12 mouse cellular contexts compared by ENCODE assay signal in genomic region chr11:70583022-70583714, GRCm38 (mm10). TPM values are rescaled to one million over a fixed set of nuclear protein-coding genes. Genes with fewer than 3 reads are reported as not detected.
DNase-seq lines count a peak whose midpoint lies in the region; ATAC-seq and TF ChIP-seq lines count a peak whose summit lies in the region.
"Had no signal": no experiment of that assay in that cellular context is flagged by ENCODE, and none has a peak within 500 bp of the region (broad histone marks: within the 10 kb centered on the region; RNA-seq: fewer than 3 reads in every experiment).

No protein-coding gene starts in this region.

- H3K4me3 ChIP-seq in kidney, embryonic 15.5 days (replicated peaks), result no peak overlapping the region
- H3K4me3 ChIP-seq in CH12.LX (replicated peaks in 1 of 3; ENCODE audit: low read depth in 2 of 3, low read length in 2 of 3, poor library complexity in 1 of 3), result no peak overlapping the region
- no peak overlapping the region for H3K4me3 ChIP-seq in cortical plate, adult 2 months (ENCODE audit: insufficient read depth, low read length)
- H3K4me3 ChIP-seq in limb, embryonic 13.5 days, result no peak overlapping the region
- H3K4me3 ChIP-seq: myocyte had no signal

- TF ChIP-seq EP300 in CH12.LX (IDR thresholded peaks at IDR 0.05; ENCODE audit: low read length), result no peak

- no peaks in the 10 kb centered on the region for H3K27me3 ChIP-seq in kidney, embryonic 15.5 days
- no peaks in the 10 kb centered on the region for H3K27me3 ChIP-seq in CH12.LX (replicated peaks)
- H3K27me3 ChIP-seq in limb, embryonic 13.5 days, result no peaks in the 10 kb centered on the region
- H3K27me3 ChIP-seq: Patski had no signal

- no peak for ATAC-seq in kidney, embryonic 15.5 days (replicated peaks; ENCODE audit: low FRiP score)
- no peak for ATAC-seq in limb, embryonic 13.5 days (ENCODE audit: low FRiP score, low read depth)
- ATAC-seq: Patski had no signal

- in situ Hi-C loops in CH12.LX (cut with MboI; ENCODE audit: low pct_ligation_motif_present, low pct_unique_long_range_greater_than_20kb, low sequenced_read_pairs), result no loop called here

- no peak overlapping the region for H3K9ac ChIP-seq in kidney, embryonic 15.5 days
- H3K9ac ChIP-seq in CH12.LX (ENCODE audit: insufficient read depth, low read depth), result 0 out of 2 replicates have a peak overlapping the region, but pooled peaks have one; percentile 1
- peak overlapping the region; percentile 35; the same call in 1 of the 2 replicates for H3K9ac ChIP-seq in limb, embryonic 13.5 days

- no peak overlapping the region for H3K4me2 ChIP-seq in kidney, embryonic 15.5 days
- peak overlapping the region; percentile 24; the same call in 1 of the 2 replicates for H3K4me2 ChIP-seq in CH12.LX (ENCODE audit: insufficient read depth, low read depth, poor library complexity, severe bottlenecking)
- H3K4me2 ChIP-seq in limb, embryonic 13.5 days (replicated peaks), result no peak overlapping the region

- no peaks in the 10 kb centered on the region for H3K9me3 ChIP-seq in kidney, embryonic 15.5 days (replicated peaks)
- H3K9me3 ChIP-seq in CH12.LX (replicated peaks; ENCODE audit: low read length), result no peaks in the 10 kb centered on the region
- no peaks in the 10 kb centered on the region for H3K9me3 ChIP-seq in limb, embryonic 13.5 days

- peaks cover 66% of the 10 kb centered on the region for H3K4me1 ChIP-seq in kidney, embryonic 15.5 days
- peaks cover 58 to 99% of the 10 kb centered on the region in 2 experiments for H3K4me1 ChIP-seq in CH12.LX (ENCODE audit: control insufficient read depth in 1 of 2, insufficient read depth in 2 of 2)
- H3K4me1 ChIP-seq in cortical plate, adult 2 months (ENCODE audit: control insufficient read depth, insufficient read depth, low read length), result peaks cover 51% of the 10 kb centered on the region
- H3K4me1 ChIP-seq in limb, embryonic 13.5 days, result peaks cover 78% of the 10 kb centered on the region

- no peak for TF ChIP-seq CTCF in CH12.LX (conservative IDR thresholded peaks at IDR 0.05 in 1 of 2, IDR thresholded peaks at IDR 0.05 in 1 of 2; ENCODE audit: low read depth in 2 of 2, low read length in 2 of 2)
- no peak for TF ChIP-seq CTCF in cortical plate, adult 2 months (IDR thresholded peaks at IDR 0.05; ENCODE audit: extremely low read depth, insufficient read depth, low read length)

- no peak for TF ChIP-seq POLR2A in CH12.LX (IDR thresholded peaks at IDR 0.05; ENCODE audit: low read depth, low read length)
- no peak for TF ChIP-seq POLR2A in cortical plate, adult 2 months (IDR thresholded peaks at IDR 0.05; ENCODE audit: extremely low read depth, insufficient read depth, low read length)

- peaks cover 11% of the 10 kb centered on the region for H3K79me2 ChIP-seq in CH12.LX (replicated peaks; ENCODE audit: control insufficient read depth, extremely low read depth, insufficient read depth, poor library complexity, severe bottlenecking)

- no peak for TF ChIP-seq RAD21 in CH12.LX (IDR thresholded peaks at IDR 0.05; ENCODE audit: low read depth, low read length)

- no peak for DNase-seq in kidney, adult 8-10 months
- no peak for DNase-seq in CH12.LX (ENCODE audit: extremely low read depth)
- DNase-seq in ovary, postnatal 10 days (ENCODE audit: low spot score), result no peak
- no peak for DNase-seq in urinary bladder, postnatal 14 days (ENCODE audit: low spot score)
- DNase-seq in right cerebral cortex, postnatal 36 days (ENCODE audit: low spot score in 2 of 2), result no peak
- DNase-seq: cerebellum, adult 11-12 months had no signal

- H3K36me3 ChIP-seq in kidney, embryonic 15.5 days, result no peaks in the 10 kb centered on the region
- H3K36me3 ChIP-seq in CH12.LX (replicated peaks in 1 of 2; ENCODE audit: control insufficient read depth in 1 of 2, insufficient read depth in 1 of 2, low read length in 1 of 2), result peaks cover 0 to 24% of the 10 kb centered on the region in 2 experiments
- peaks cover 3% of the 10 kb centered on the region; the same call in 1 of the 2 replicates for H3K36me3 ChIP-seq in limb, embryonic 13.5 days

- H3K27ac ChIP-seq in kidney, embryonic 15.5 days, result peak overlapping the region; percentile 62
- H3K27ac ChIP-seq in CH12.LX (ENCODE audit: insufficient read depth, low read depth), result peak overlapping the region; percentile 63
- H3K27ac ChIP-seq in cortical plate, adult 2 months (ENCODE audit: insufficient read depth, low read length), result peak overlapping the region; percentile 74
- peak overlapping the region; percentile 72 for H3K27ac ChIP-seq in limb, embryonic 13.5 days

- 59% methylated on average over 6 of the region's 6 CpGs for WGBS in kidney, embryonic 15.5 days
- 48% methylated on average over 6 of the region's 6 CpGs for whole genome bisulfite sequencing in limb, embryonic 13.5 days

- dilution Hi-C loops in CH12.LX (cut with MboI; ENCODE audit: extremely low pct_ligation_motif_present, extremely low pct_unique_long_range_greater_than_20kb, low sequenced_read_pairs), result no loop called here

TF ChIP-seq in CH12.LX, 34 proteins besides CTCF, POLR2A, EP300 and RAD21:
- TF ChIP-seq RCOR1 (conservative IDR thresholded peaks at IDR 0.05; ENCODE audit: low read depth, low read length) (0 out of 2 replicates have a peak, but pooled peaks have one; percentile 38), GABPA (IDR thresholded peaks at IDR 0.05; ENCODE audit: insufficient replicate concordance, low read depth, low read length) (no peak)

RNA-seq across cellular contexts. Expression of gene Mink1, which starts 20.5 kb away (rescaled TPM):
- polyA plus RNA-seq in kidney, embryonic 15.5 days (2015; fragmentation: Nextera tagmentation; extraction: Ambion mirVana), result 14.8 and 15.8 TPM in 2 replicates
- total RNA-seq in CH12.LX (2012; rRNA removed) (24.3 and 31.2 TPM in 2 replicates), CH12.LX (2014; rRNA removed) (11.6 and 15.0 TPM in 2 replicates)
- 79.8 and 82.8 TPM in 2 replicates for polyA plus RNA-seq in CH12.LX (2012; ENCODE audit: insufficient read length, low read depth)
- polyA plus RNA-seq in cortical plate, adult 2 months (2012; rRNA removed), result 318 and 325 TPM in 2 replicates
- polyA plus RNA-seq in limb, embryonic 13.5 days (2015; fragmentation: Nextera tagmentation; extraction: Ambion mirVana), result 14.1 and 15.5 TPM in 2 replicates

RNA-seq across cellular contexts. Expression of gene 4930544D05Rik, which starts 32.5 kb away (rescaled TPM):
- not detected in 2 replicates for polyA plus RNA-seq in kidney, embryonic 15.5 days (2015; fragmentation: Nextera tagmentation; extraction: Ambion mirVana)
- total RNA-seq in CH12.LX (2012; rRNA removed), result 0.17 TPM in 1 of 2 replicates, not detected in the other
- not detected in 2 replicates for total RNA-seq in CH12.LX (2014; rRNA removed)
- not detected in 2 replicates for polyA plus RNA-seq in CH12.LX (2012; ENCODE audit: insufficient read length, low read depth)
- not detected in 2 replicates for polyA plus RNA-seq in cortical plate, adult 2 months (2012; rRNA removed)
- polyA plus RNA-seq in limb, embryonic 13.5 days (2015; fragmentation: Nextera tagmentation; extraction: Ambion mirVana), result not detected in 2 replicates
- polyA plus RNA-seq: Patski had no signal

RNA-seq across cellular contexts. Expression of gene Chrne, which starts 35.8 kb away (rescaled TPM):
- 0.27 TPM in 1 of 2 replicates, not detected in the other for polyA plus RNA-seq in kidney, embryonic 15.5 days (2015; fragmentation: Nextera tagmentation; extraction: Ambion mirVana)
- total RNA-seq in CH12.LX (2012; rRNA removed), result not detected in 2 replicates
- not detected in 2 replicates for total RNA-seq in CH12.LX (2014; rRNA removed)
- not detected in 2 replicates for polyA plus RNA-seq in CH12.LX (2012; ENCODE audit: insufficient read length, low read depth)
- polyA plus RNA-seq in cortical plate, adult 2 months (2012; rRNA removed), result 0.19 and 0.27 TPM in 2 replicates
- not detected in 2 replicates for polyA plus RNA-seq in limb, embryonic 13.5 days (2015; fragmentation: Nextera tagmentation; extraction: Ambion mirVana)
- polyA plus RNA-seq: Patski had no signal

RNA-seq across cellular contexts. Expression of gene Pld2, which starts 43.3 kb away (rescaled TPM):
- 6.5 and 8.2 TPM in 2 replicates for polyA plus RNA-seq in kidney, embryonic 15.5 days (2015; fragmentation: Nextera tagmentation; extraction: Ambion mirVana)
- total RNA-seq in CH12.LX (2012; rRNA removed), result 4.0 and 4.8 TPM in 2 replicates
- total RNA-seq in CH12.LX (2014; rRNA removed), result 3.1 and 3.4 TPM in 2 replicates
- 6.6 and 6.7 TPM in 2 replicates for polyA plus RNA-seq in CH12.LX (2012; ENCODE audit: insufficient read length, low read depth)
- 21.4 and 24.4 TPM in 2 replicates for polyA plus RNA-seq in cortical plate, adult 2 months (2012; rRNA removed)
- polyA plus RNA-seq in limb, embryonic 13.5 days (2015; fragmentation: Nextera tagmentation; extraction: Ambion mirVana), result 4.5 and 5.7 TPM in 2 replicates

RNA-seq across cellular contexts. Expression of gene Gm40193, which starts 50.4 kb away (rescaled TPM):
- polyA plus RNA-seq in kidney, embryonic 15.5 days (2015; fragmentation: Nextera tagmentation; extraction: Ambion mirVana), result not detected in 2 replicates
- total RNA-seq in CH12.LX (2012; rRNA removed) (not detected in 2 replicates), CH12.LX (2014; rRNA removed) (not detected in 2 replicates)
- polyA plus RNA-seq in CH12.LX (2012; ENCODE audit: insufficient read length, low read depth), result not detected in 2 replicates
- polyA plus RNA-seq in cortical plate, adult 2 months (2012; rRNA removed), result not detected in 2 replicates
- polyA plus RNA-seq in limb, embryonic 13.5 days (2015; fragmentation: Nextera tagmentation; extraction: Ambion mirVana), result not detected in 2 replicates
- total RNA-seq: layer of hippocampus, postnatal 25 days had no signal
- polyA plus RNA-seq: myocyte, Patski had no signal
